Mouse (Mus musculus) liver, embryonic 14.5 days (tissue): ENCODE measurements at regions not wholly inside any gene's neighbourhood (a gene's known extent, or its start where the extent isn't known, plus 50 kb on each side); places are given as distances from the start of the nearest gene placed in this dataset.

Experiments used
- ATAC-seq: fragments of 200-750 bp; cut with Nextera tagmentation; 2 replicates; pipeline ENCODE4 v1.8.0; 2017; ENCODE audit warnings: moderate number of reproducible peaks, mild to moderate bottlenecking, moderate library complexity; ENCODE audit not compliant: insufficient read depth
- DNase-seq, 3 experiments: peaks; one replicate each; pipeline ENCODE4 v3.0.0-alpha.2; 2012 to 2013; ENCODE audit warnings: low read depth in 3 of 3, low spot score in 3 of 3
- H3K27ac ChIP-seq: fragments of 300-500 bp; sonication (generic); 2 replicates; pipeline ENCODE4 v1.5.1; 2014; ENCODE audit warnings: moderate library complexity, mild to moderate bottlenecking, control low read depth, inconsistent platforms
- H3K27me3 ChIP-seq: fragments of 300-500 bp; sonication (generic); 2 replicates; pipeline ENCODE4 v1.6.1; 2014; ENCODE audit warnings: mild to moderate bottlenecking, low read length, moderate library complexity; ENCODE audit not compliant: control insufficient read depth, insufficient read depth
- H3K36me3 ChIP-seq: fragments of 300-500 bp; sonication (generic); replicated peaks from 2 replicates; pipeline ENCODE4 v1.6.1; 2014; ENCODE audit warnings: low read depth; ENCODE audit not compliant: control insufficient read depth, insufficient read depth
- H3K4me1 ChIP-seq, 2 experiments: fragments of 200-500 bp in 1 of 2; fragments of 300-500 bp in 1 of 2; sonication (generic) in 1 of 2; replicated peaks; 2 replicates each; pipeline ENCODE4 v1.6.1; 2012 to 2014; ENCODE audit warnings: antibody characterized with exemption in 1 of 2, inconsistent platforms in 1 of 2, low read length in 1 of 2; ENCODE audit not compliant: control insufficient read depth in 2 of 2, insufficient read depth in 2 of 2
- H3K4me2 ChIP-seq: fragments of 300-500 bp; sonication (generic); 2 replicates; pipeline ENCODE4 v1.6.1; 2014; ENCODE audit warnings: low read depth, mild to moderate bottlenecking, control low read depth, moderate library complexity
- H3K4me3 ChIP-seq, 2 experiments: fragments of 200-500 bp in 1 of 2; fragments of 300-500 bp in 1 of 2; sonication (generic) in 1 of 2; 2 replicates each; pipeline ENCODE4 v1.5.1; 2012 to 2014; ENCODE audit warnings: low read depth in 2 of 2, low read length in 2 of 2, mild to moderate bottlenecking in 2 of 2, control low read depth in 1 of 2, inconsistent platforms in 1 of 2, moderate library complexity in 1 of 2; ENCODE audit not compliant: insufficient read depth in 1 of 2
- H3K9ac ChIP-seq: fragments of 300-500 bp; sonication (generic); replicated peaks from 2 replicates; pipeline ENCODE4 v1.6.1; 2014; ENCODE audit warnings: mild to moderate bottlenecking, control low read depth, moderate library complexity
- H3K9me3 ChIP-seq: fragments of 300-500 bp; sonication (generic); 2 replicates; pipeline ENCODE4 v1.6.1; 2016; ENCODE audit warnings: low read length, mixed read lengths; ENCODE audit not compliant: control insufficient read depth
- CTCF ChIP-seq: IDR thresholded peaks from 2 replicates; pipeline ENCODE4 v1.5.1; 2016; ENCODE audit warnings: antibody characterized with exemption, low read depth, control low read depth
- EP300 ChIP-seq: IDR thresholded peaks from 2 replicates; pipeline ENCODE4 v1.6.1; 2016; ENCODE audit warnings: antibody characterized with exemption, low read depth
- WGBS: fragments of 180-500 bp; shearing (Covaris S2); extraction: QIAGEN DNeasy Blood & Tissue Kit; methylation state at CpG from one replicate; pipeline ENCODE4 v1.1.7; 2014; ENCODE audit not compliant: insufficient replicate concordance; 5-methylcytosine and 5-hydroxymethylcytosine counted together

DNA sequence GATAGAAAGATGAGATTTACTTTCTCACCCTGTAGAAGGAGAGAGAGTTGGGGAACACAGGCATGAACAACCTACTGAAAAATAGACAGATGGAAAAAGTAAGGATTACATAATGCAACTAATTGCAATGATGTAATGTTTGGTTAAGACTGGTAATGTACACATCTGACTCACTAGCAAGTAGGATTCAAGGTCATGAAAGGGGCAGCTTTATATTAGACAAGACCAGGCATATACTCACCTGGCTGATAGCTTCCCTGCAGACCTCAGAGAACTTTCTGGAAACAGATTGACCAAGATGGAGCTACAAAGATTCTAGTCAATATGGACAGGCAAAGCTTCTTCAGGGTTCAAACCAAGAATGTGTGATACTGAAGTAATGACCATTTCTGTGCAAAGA is 227.7 kb upstream of the Dab2 start:
- H3K4me3 ChIP-seq: no peak overlapping the region
- no peak for TF ChIP-seq CTCF
- no peak for TF ChIP-seq EP300
- no peaks in the 10 kb centered on the region for H3K9me3 ChIP-seq
- H3K4me1 ChIP-seq: no peaks in the 10 kb centered on the region
- no peak overlapping the region for H3K4me2 ChIP-seq
- DNase-seq (no peak), ATAC-seq (no peak)
- H3K9ac ChIP-seq: no peak overlapping the region
- no peaks in the 10 kb centered on the region for H3K36me3 ChIP-seq
- no peak overlapping the region for H3K27ac ChIP-seq
- H3K27me3 ChIP-seq: no peaks in the 10 kb centered on the region

- Histone ChIP-seq H3K4me3 (no peak overlapping the region), H3K4me2 (no peak overlapping the region), H3K9ac (no peak overlapping the region), H3K9me3 (no peaks in the 10 kb centered on the region), H3K36me3 (no peaks in the 10 kb centered on the region), H3K27me3 (no peaks in the 10 kb centered on the region), H3K27ac (no peak overlapping the region), H3K4me1 (no peaks in the 10 kb centered on the region)
- DNase-seq: no peak
- no peak for ATAC-seq
- 45% methylated on average over 3 of the region's 3 CpGs for WGBS
- no peak for TF ChIP-seq EP300
- TF ChIP-seq CTCF: no peak
Measured at GRCm38 (mm10) chr15:6072920-6073319, 226.7 kb upstream of the Dab2 start.

GRCm38 (mm10) chr15:6080714-6081635 is 218.6 kb upstream of the Dab2 start:
- Histone ChIP-seq H3K27me3 (no peaks in the 10 kb centered on the region), H3K9me3 (no peaks in the 10 kb centered on the region), H3K36me3 (no peaks in the 10 kb centered on the region), H3K4me1 (no peaks in the 10 kb centered on the region), H3K4me2 (no peak overlapping the region), H3K27ac (no peak overlapping the region), H3K4me3 (no peak overlapping the region), H3K9ac (no peak overlapping the region)
- TF ChIP-seq EP300 (no peak), CTCF (peak; percentile 72)
- peak; percentile 57; the same call in 1 of the 2 replicates for ATAC-seq
- DNase-seq: no peak
- 48% methylated on average over 8 of the region's 8 CpGs for whole genome bisulfite sequencing

- Histone ChIP-seq H3K4me3 (no peak overlapping the region), H3K9ac (no peak overlapping the region), H3K36me3 (no peaks in the 10 kb centered on the region), H3K27ac (no peak overlapping the region), H3K9me3 (no peaks in the 10 kb centered on the region), H3K4me1 (no peaks in the 10 kb centered on the region), H3K4me2 (no peak overlapping the region), H3K27me3 (no peaks in the 10 kb centered on the region)
- TF ChIP-seq CTCF: no peak
- TF ChIP-seq EP300: no peak
- 52% methylated on average over 3 of the region's 3 CpGs for WGBS
- ATAC-seq: no peak
- no peak for DNase-seq
Measured at GRCm38 (mm10) chr15:6087208-6087607, 212.4 kb upstream of the Dab2 start.

DNA sequence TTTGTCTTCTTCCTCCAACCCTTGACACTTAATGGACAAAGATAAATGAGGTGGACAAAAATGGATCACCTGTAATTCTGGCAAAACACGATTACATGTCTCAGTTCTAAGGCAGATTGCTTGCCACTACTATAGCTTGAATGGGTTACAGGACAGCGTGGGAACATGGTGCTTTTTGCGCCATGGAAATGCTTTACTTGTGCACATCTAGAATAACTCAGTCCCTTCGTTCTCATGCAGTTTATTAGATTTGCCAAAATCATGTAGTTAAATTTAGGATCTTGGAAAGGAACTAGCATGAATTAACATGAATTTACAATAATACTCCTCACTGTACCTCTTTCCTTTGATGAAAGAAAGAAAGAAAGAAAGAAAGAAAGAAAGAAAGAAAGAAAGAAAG is 211.1 kb upstream of the Dab2 start:
- Histone ChIP-seq H3K9ac (no peak overlapping the region), H3K4me3 (no peak overlapping the region), H3K27ac (no peak overlapping the region), H3K27me3 (no peaks in the 10 kb centered on the region), H3K9me3 (no peaks in the 10 kb centered on the region), H3K36me3 (no peaks in the 10 kb centered on the region), H3K4me1 (no peaks in the 10 kb centered on the region), H3K4me2 (no peak overlapping the region)
- ATAC-seq: no peak
- TF ChIP-seq EP300 (no peak), CTCF (no peak)
- DNase-seq: no peak
- 65% methylated on average over 4 of the region's 4 CpGs for WGBS
